Mouse (Mus musculus) kidney, embryonic 14.5 days (tissue): Measurements from ENCODE around the gene Olfr322. TPM values are rescaled to one million over a fixed set of nuclear protein-coding genes. Genes with fewer than 3 reads are reported as not detected.
"Not testable (repeated sequence)": the region's sequence is repeated elsewhere in the genome, so short reads cannot be mapped to it uniquely, and the experiment has no call there.

Experiments
- ATAC-seq: fragments of 200-750 bp; cut with Nextera tagmentation; 2 replicates; pipeline ENCODE4 v1.8.0; 2017; ENCODE audit warnings: moderate number of reproducible peaks, mild to moderate bottlenecking, moderate TSS enrichment, moderate library complexity; ENCODE audit not compliant: low FRiP score, low TSS enrichment
- H3K27ac ChIP-seq: fragments of 300-500 bp; sonication (generic); 2 replicates; pipeline ENCODE4 v1.5.1; 2014; ENCODE audit warnings: low read depth, mild to moderate bottlenecking, low read length, moderate library complexity, mixed read lengths
- H3K27me3 ChIP-seq: fragments of 300-500 bp; sonication (generic); 2 replicates; pipeline ENCODE4 v1.6.1; 2014; ENCODE audit warnings: mild to moderate bottlenecking, low read length; ENCODE audit not compliant: control insufficient read depth, insufficient read depth
- H3K36me3 ChIP-seq: fragments of 300-500 bp; sonication (generic); 2 replicates; pipeline ENCODE4 v1.6.1; 2014; ENCODE audit warnings: low read length, mixed read lengths; ENCODE audit not compliant: control insufficient read depth, insufficient read depth
- H3K4me1 ChIP-seq: fragments of 300-500 bp; sonication (generic); 2 replicates; pipeline ENCODE4 v1.6.1; 2014; ENCODE audit warnings: low read length, mixed read lengths; ENCODE audit not compliant: control insufficient read depth, insufficient read depth
- H3K4me2 ChIP-seq: fragments of 300-500 bp; sonication (generic); replicated peaks from 2 replicates; pipeline ENCODE4 v1.6.1; 2014; ENCODE audit warnings: low read depth, mild to moderate bottlenecking, low read length
- H3K4me3 ChIP-seq: fragments of 300-500 bp; sonication (generic); 2 replicates; pipeline ENCODE4 v1.5.1; 2014; ENCODE audit warnings: mild to moderate bottlenecking, low read length
- H3K9ac ChIP-seq: fragments of 300-500 bp; sonication (generic); 2 replicates; pipeline ENCODE4 v1.6.1; 2014; ENCODE audit warnings: low read depth, mild to moderate bottlenecking, low read length, moderate library complexity
- H3K9me3 ChIP-seq: fragments of 300-500 bp; sonication (generic); 2 replicates; pipeline ENCODE4 v1.6.1; 2016; ENCODE audit warnings: low read length; ENCODE audit not compliant: control insufficient read depth
- WGBS: fragments of 180-500 bp; shearing (Covaris S2); extraction: QIAGEN DNeasy Blood & Tissue Kit; methylation state at CpG from one replicate; pipeline ENCODE4 v1.1.7; 2014; 5-methylcytosine and 5-hydroxymethylcytosine counted together
- polyA plus RNA-seq: library from polyadenylated mRNA; unstranded; fragments of >200 nt; fragmentation: Nextera tagmentation; extraction: Ambion mirVana; gene quantifications from 2 replicates; pipeline ENCODE4 v1.2.1, GENCODE M21; 2014

The Olfr322 gene
- polyA plus RNA-seq, 1 experiment from 2014 or later = 0.07 TPM

DNA sequence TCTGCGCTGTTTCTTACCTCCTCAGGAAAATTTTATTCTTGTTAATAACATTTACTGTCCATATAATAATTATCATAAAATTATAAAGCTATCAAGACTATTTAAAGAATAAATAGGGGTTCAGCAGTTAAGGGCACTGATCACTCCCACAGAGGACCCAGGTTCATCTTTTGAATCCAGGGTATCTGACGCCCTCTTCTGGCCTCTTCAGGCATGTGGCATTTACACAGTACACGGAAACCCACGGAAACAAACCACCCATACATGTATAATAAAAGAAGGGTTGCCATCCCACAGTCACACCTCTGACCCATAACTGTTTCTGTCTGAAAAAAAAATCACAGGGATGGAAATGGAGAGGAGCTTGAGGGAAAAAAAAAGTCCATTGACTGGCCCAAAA is 13.2 kb downstream of the Olfr322 start:
- Histone ChIP-seq H3K36me3 (no peaks in the 10 kb centered on the region), H3K4me1 (no peaks in the 10 kb centered on the region), H3K4me3 (no peak overlapping the region), H3K9ac (no peak overlapping the region), H3K4me2 (no peak overlapping the region), H3K27me3 (no peaks in the 10 kb centered on the region), H3K27ac (no peak overlapping the region), H3K9me3 (no peaks in the 10 kb centered on the region)
- no peak for ATAC-seq
- 57% methylated on average over 4 of the region's 4 CpGs for WGBS

- 88% methylated on average over 1 of the region's 1 CpGs for WGBS
- no peaks in the 10 kb centered on the region for H3K4me1 ChIP-seq
- no peak for ATAC-seq
- no peaks in the 10 kb centered on the region for H3K36me3 ChIP-seq
- no peak within 1 kb of the TSS for H3K27ac ChIP-seq
- H3K9ac ChIP-seq = no peak within 1 kb of the TSS
- no peak within 1 kb of the TSS for H3K4me3 ChIP-seq
- H3K27me3 ChIP-seq = no peaks in the 10 kb centered on the region
- no peak within 1 kb of the TSS for H3K4me2 ChIP-seq
- H3K9me3 ChIP-seq = no peaks in the 10 kb centered on the region
Measured at GRCm38 (mm10) chr11:58680799-58681198, 22.2 kb downstream of the Olfr322 start, which contains the start of gene Olfr320. Gene Olfr320 (plus strand): TSS chr11:58681099.

- H3K9ac ChIP-seq = no peak within 1 kb of the TSS
- WGBS = 87% methylated on average over 3 of the region's 3 CpGs
- peaks cover 9% of the 10 kb centered on the region for H3K9me3 ChIP-seq
- H3K27me3 ChIP-seq = no peaks in the 10 kb centered on the region
- ATAC-seq = no peak
- no peak within 1 kb of the TSS for H3K4me2 ChIP-seq
- H3K4me1 ChIP-seq = no peaks in the 10 kb centered on the region
- H3K36me3 ChIP-seq = no peaks in the 10 kb centered on the region
- no peak within 1 kb of the TSS for H3K27ac ChIP-seq
- no peak within 1 kb of the TSS for H3K4me3 ChIP-seq
Measured at GRCm38 (mm10) chr11:58698862-58699261, 40.3 kb downstream of the Olfr322 start, which contains the start of gene Olfr319. Gene Olfr319 (plus strand): TSS chr11:58699162.

GRCm38 (mm10) chr11:58709086-58709485 is 50.5 kb downstream of the Olfr322 start:
- Histone ChIP-seq H3K4me2 (no peak overlapping the region), H3K36me3 (no peaks in the 10 kb centered on the region), H3K27ac (no peak overlapping the region), H3K4me1 (no peaks in the 10 kb centered on the region), H3K9me3 (no peaks in the 10 kb centered on the region), H3K9ac (no peak overlapping the region), H3K27me3 (no peaks in the 10 kb centered on the region), H3K4me3 (no peak overlapping the region)
- WGBS = 87% methylated on average over 11 of the region's 11 CpGs
- no peak for ATAC-seq

- H3K9me3 ChIP-seq, H3K4me2 ChIP-seq, H3K4me3 ChIP-seq, H3K9ac ChIP-seq, H3K27me3 ChIP-seq, H3K27ac ChIP-seq, H3K4me1 ChIP-seq, H3K36me3 ChIP-seq, ATAC-seq: not testable (repeated sequence)
- 90% methylated on average over 6 of the region's 7 CpGs for WGBS
Measured at GRCm38 (mm10) chr11:58717723-58718122, 59.1 kb downstream of the Olfr322 start.

Other genes with a start within 250 kb of the Olfr322 start
- gene 1810065E05Rik, start 237.7 kb upstream of the Olfr322 start, polyA plus RNA-seq = 0.36 TPM in 1 of 2 replicates, not detected in the other
- not detected in 2 replicates for gene Gm12253, start 226.2 kb upstream of the Olfr322 start, polyA plus RNA-seq
- gene Lypd9, start 205.9 kb upstream of the Olfr322 start, polyA plus RNA-seq = not detected in 2 replicates
- not detected in 2 replicates for gene Olfr30, start 196.5 kb upstream of the Olfr322 start, polyA plus RNA-seq
- 0.11 TPM in 1 of 2 replicates, not detected in the other for gene Olfr332, start 166.2 kb upstream of the Olfr322 start, polyA plus RNA-seq
- not detected in 2 replicates for gene Olfr331, start 156.2 kb upstream of the Olfr322 start, polyA plus RNA-seq
- not detected in 2 replicates for gene Olfr330, start 123.9 kb upstream of the Olfr322 start, polyA plus RNA-seq
- gene Olfr329-ps, start 112.4 kb upstream of the Olfr322 start, polyA plus RNA-seq = not detected in 2 replicates
- 0.07 and 0.18 TPM in 2 replicates for gene Olfr328, start 103.1 kb upstream of the Olfr322 start, polyA plus RNA-seq
- gene Olfr224, start 88.2 kb upstream of the Olfr322 start, polyA plus RNA-seq = not detected in 2 replicates
- not detected in 2 replicates for gene Olfr325, start 81.1 kb upstream of the Olfr322 start, polyA plus RNA-seq
- not detected in 2 replicates for gene Olfr324, start 63.7 kb upstream of the Olfr322 start, polyA plus RNA-seq
- not detected in 2 replicates for gene 2210407C18Rik, start 42.7 kb upstream of the Olfr322 start, polyA plus RNA-seq
- not detected in 2 replicates for gene Olfr323, start 28.3 kb upstream of the Olfr322 start, polyA plus RNA-seq
- gene Trim58, start 18.3 kb upstream of the Olfr322 start, polyA plus RNA-seq = not detected in 2 replicates
- not detected in 2 replicates for gene Olfr320, start 22.3 kb downstream of the Olfr322 start, polyA plus RNA-seq
- not detected in 2 replicates for gene Olfr319, start 40.4 kb downstream of the Olfr322 start, polyA plus RNA-seq
- gene Olfr318, start 65.2 kb downstream of the Olfr322 start, polyA plus RNA-seq = not detected in 2 replicates
- gene Olfr317, start 80.4 kb downstream of the Olfr322 start, polyA plus RNA-seq = not detected in 2 replicates
- gene Olfr316, start 94.0 kb downstream of the Olfr322 start, polyA plus RNA-seq = not detected in 2 replicates
- gene Olfr315, start 114.4 kb downstream of the Olfr322 start, polyA plus RNA-seq = not detected in 2 replicates
- gene Olfr314, start 124.2 kb downstream of the Olfr322 start, polyA plus RNA-seq = not detected in 2 replicates
- not detected in 2 replicates for gene Fam183b, start 143.2 kb downstream of the Olfr322 start, polyA plus RNA-seq
- gene Olfr313, start 156.2 kb downstream of the Olfr322 start, polyA plus RNA-seq = not detected in 2 replicates
- gene Olfr312, start 170.5 kb downstream of the Olfr322 start, polyA plus RNA-seq = not detected in 2 replicates
- not detected in 2 replicates for gene Olfr311, start 180.5 kb downstream of the Olfr322 start, polyA plus RNA-seq
- gene Gm12258, start 188.4 kb downstream of the Olfr322 start, polyA plus RNA-seq = 5.9 and 10.7 TPM in 2 replicates
- gene 2810021J22Rik, start 208.4 kb downstream of the Olfr322 start, polyA plus RNA-seq = 6.4 and 8.8 TPM in 2 replicates
- gene Zfp39, start 245.4 kb downstream of the Olfr322 start, polyA plus RNA-seq = 5.0 and 9.6 TPM in 2 replicates